Mouse (Mus musculus) C2C12 (cell line): ENCODE data around the gene Trp53.

Source experiments
- CEBPB ChIP-seq: IDR thresholded peaks from one replicate; pipeline ENCODE4 v1.6.1; 2011; ENCODE audit warnings: low read depth, mild to moderate bottlenecking, control low read depth, moderate library complexity
- CTCF ChIP-seq: IDR thresholded peaks from one replicate; pipeline ENCODE4 v1.5.1; 2011; ENCODE audit not compliant: control insufficient read depth, insufficient read depth, insufficient read length
- MAX ChIP-seq: IDR thresholded peaks from one replicate; pipeline ENCODE4 v1.6.1; 2011; ENCODE audit warnings: mild to moderate bottlenecking, control low read depth
- MYOD1 ChIP-seq: IDR thresholded peaks from one replicate; pipeline ENCODE4 v1.6.1; 2011; ENCODE audit warnings: low read depth; ENCODE audit not compliant: control insufficient read depth, insufficient read length

DNA sequence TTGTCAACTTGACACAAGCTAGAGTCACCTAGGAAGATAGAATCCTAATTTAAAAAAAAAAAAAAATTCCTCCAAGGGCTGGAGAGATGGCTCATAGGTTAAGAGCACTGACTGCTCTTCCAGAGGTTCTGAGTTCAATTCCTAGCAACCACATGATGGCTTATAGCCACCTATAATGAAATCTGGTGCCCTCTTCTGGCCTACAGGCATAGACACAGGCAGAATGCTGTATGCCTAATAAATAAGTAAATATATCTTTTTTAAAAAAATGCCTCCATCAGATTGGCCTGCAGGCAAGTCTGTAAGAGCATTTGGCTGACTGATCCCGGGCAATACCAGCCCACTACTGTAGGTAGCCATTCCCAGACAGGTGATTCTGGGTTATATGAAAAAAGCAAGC is 45.2 kb upstream of the Trp53 start:
- TF ChIP-seq CTCF: no peak
- no peak for TF ChIP-seq CEBPB
- TF ChIP-seq MAX: no peak
- no peak for TF ChIP-seq MYOD1
